Mouse (Mus musculus) limb, embryonic 12.5 days (tissue): ENCODE results near the gene Ifi208. TPM values are rescaled to one million over a fixed set of nuclear protein-coding genes. Genes with fewer than 3 reads are reported as not detected.

ENCODE experiments used
- ATAC-seq: fragments of 200-750 bp; cut with Nextera tagmentation; 2 replicates; pipeline ENCODE4 v1.8.0; 2017; ENCODE audit warnings: low read depth, moderate TSS enrichment; ENCODE audit not compliant: insufficient number of reproducible peaks, insufficient read depth, low FRiP score, low TSS enrichment
- H3K27ac ChIP-seq: fragments of 300-500 bp; sonication (generic); 2 replicates; pipeline ENCODE4 v1.5.1; 2016; ENCODE audit warnings: mild to moderate bottlenecking, moderate library complexity
- H3K27me3 ChIP-seq: fragments of 300-500 bp; sonication (generic); 2 replicates; pipeline ENCODE4 v1.6.1; 2016; ENCODE audit warnings: mild to moderate bottlenecking, moderate library complexity
- H3K36me3 ChIP-seq: fragments of 300-500 bp; sonication (generic); 2 replicates; pipeline ENCODE4 v1.6.1; 2016; ENCODE audit warnings: mild to moderate bottlenecking, moderate library complexity
- H3K4me1 ChIP-seq: fragments of 300-500 bp; sonication (generic); replicated peaks from 2 replicates; pipeline ENCODE4 v1.6.1; 2016
- H3K4me2 ChIP-seq: fragments of 300-500 bp; sonication (generic); 2 replicates; pipeline ENCODE4 v1.6.1; 2016; ENCODE audit warnings: mild to moderate bottlenecking, moderate library complexity
- H3K4me3 ChIP-seq: fragments of 300-500 bp; sonication (generic); replicated peaks from 2 replicates; pipeline ENCODE4 v1.5.1; 2016; ENCODE audit warnings: mild to moderate bottlenecking
- H3K9ac ChIP-seq: fragments of 300-500 bp; sonication (generic); replicated peaks from 2 replicates; pipeline ENCODE4 v1.6.1; 2016; ENCODE audit warnings: mild to moderate bottlenecking, moderate library complexity
- H3K9me3 ChIP-seq: fragments of 300-500 bp; sonication (generic); 2 replicates; pipeline ENCODE4 v1.6.1; 2016; ENCODE audit warnings: mild to moderate bottlenecking, moderate library complexity
- WGBS: fragments of 180-500 bp; shearing (Covaris S2); methylation state at CpG from one replicate; pipeline ENCODE4 v1.1.7; 2016; 5-methylcytosine and 5-hydroxymethylcytosine counted together
- microRNA-seq: library from miRNA; unstranded; fragments of <30 nt; microRNA quantifications from one replicate; pipeline ENCODE4, GENCODE M21; 2017
- polyA plus RNA-seq: library from polyadenylated mRNA; unstranded; fragments of >200 nt; fragmentation: Nextera tagmentation; extraction: Ambion mirVana; gene quantifications from 2 replicates; pipeline ENCODE4 v1.2.1, GENCODE M21; 2016

Gene Ifi208
- polyA plus RNA-seq, 1 experiment from 2014 or later = not detected

DNA sequence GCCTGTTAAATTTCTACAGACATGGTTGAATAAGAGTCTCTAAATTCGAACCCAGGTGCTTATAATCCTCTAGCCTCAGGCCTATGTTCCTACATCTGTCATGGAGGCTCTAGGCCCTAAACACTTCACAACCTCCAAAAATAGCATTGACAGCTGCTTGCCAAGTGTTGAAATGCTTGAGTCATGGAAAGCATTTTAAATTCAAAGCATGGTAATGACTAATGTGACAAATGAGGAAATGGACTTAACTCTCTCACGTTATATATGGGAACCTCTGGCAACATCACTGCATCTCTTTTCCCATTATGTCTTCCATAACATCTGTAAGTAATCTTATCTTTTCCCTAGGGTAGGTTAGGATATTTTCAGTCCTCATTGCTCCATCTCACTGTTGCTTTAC, 63.5 kb downstream of the Ifi208 start:
- no peak for ATAC-seq
- no peak overlapping the region for H3K4me2 ChIP-seq
- H3K4me1 ChIP-seq = no peaks in the 10 kb centered on the region
- H3K4me3 ChIP-seq = no peak overlapping the region
- no peak overlapping the region for H3K27ac ChIP-seq
- no peaks in the 10 kb centered on the region for H3K27me3 ChIP-seq
- no peaks in the 10 kb centered on the region for H3K9me3 ChIP-seq
- H3K36me3 ChIP-seq = no peaks in the 10 kb centered on the region
- 55% methylated on average over 2 of the region's 2 CpGs for WGBS
- no peak overlapping the region for H3K9ac ChIP-seq

DNA sequence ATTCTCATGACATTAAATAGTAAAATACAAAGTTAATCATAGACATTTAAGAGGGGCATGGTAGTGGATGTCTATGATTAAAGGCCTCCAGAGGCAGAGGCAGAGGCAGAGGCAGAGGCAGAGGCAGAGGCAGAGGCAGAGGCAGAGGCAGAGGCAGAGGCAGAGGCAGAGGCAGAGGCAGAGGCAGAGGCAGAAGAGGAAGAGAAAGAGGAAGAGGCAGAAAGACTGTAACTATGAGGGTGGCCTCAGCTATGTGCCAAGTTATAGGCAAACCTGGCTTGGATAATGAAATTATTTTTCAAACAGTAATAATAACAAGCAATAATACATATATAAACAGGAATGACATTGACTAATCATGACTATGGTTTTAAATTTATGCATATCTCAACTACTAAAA, 67.1 kb downstream of the Ifi208 start:
- Histone ChIP-seq H3K9ac (no peak overlapping the region), H3K36me3 (no peaks in the 10 kb centered on the region), H3K4me3 (no peak overlapping the region), H3K27me3 (no peaks in the 10 kb centered on the region), H3K9me3 (no peaks in the 10 kb centered on the region), H3K4me1 (no peaks in the 10 kb centered on the region), H3K4me2 (no peak overlapping the region), H3K27ac (no peak overlapping the region)
- ATAC-seq = no peak

DNA sequence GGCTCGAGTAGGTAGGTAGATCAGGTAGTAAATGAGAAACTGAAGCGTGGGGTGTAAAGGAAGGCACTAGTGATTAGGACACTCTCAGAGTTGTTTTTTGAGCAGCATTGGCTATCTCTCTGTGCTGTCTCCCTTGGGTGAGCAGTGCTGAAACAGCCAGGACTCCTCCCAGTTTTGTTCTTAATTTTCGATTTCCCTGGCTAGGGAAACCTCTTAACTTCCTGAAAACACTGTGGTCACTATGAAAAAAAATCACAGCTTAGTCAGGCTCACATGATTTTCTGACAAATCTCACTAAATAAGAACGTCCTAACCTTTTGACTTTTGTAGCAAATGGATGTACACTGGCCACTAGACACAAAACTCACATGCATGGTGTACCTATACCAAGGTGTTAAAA, 68.2 kb downstream of the Ifi208 start, which contains the start of gene Ifi207:
Gene Ifi207 (minus strand): TSS at position 92 of the 400 bp plus-strand sequence.
- Histone ChIP-seq H3K4me2 (no peak within 1 kb of the TSS), H3K27me3 (no peaks in the 10 kb centered on the region), H3K27ac (no peak within 1 kb of the TSS), H3K4me1 (no peaks in the 10 kb centered on the region), H3K36me3 (no peaks in the 10 kb centered on the region), H3K9ac (no peak within 1 kb of the TSS), H3K4me3 (no peak within 1 kb of the TSS), H3K9me3 (no peaks in the 10 kb centered on the region)
- ATAC-seq = no peak
- WGBS = 75% methylated on average over 4 of the region's 4 CpGs

DNA sequence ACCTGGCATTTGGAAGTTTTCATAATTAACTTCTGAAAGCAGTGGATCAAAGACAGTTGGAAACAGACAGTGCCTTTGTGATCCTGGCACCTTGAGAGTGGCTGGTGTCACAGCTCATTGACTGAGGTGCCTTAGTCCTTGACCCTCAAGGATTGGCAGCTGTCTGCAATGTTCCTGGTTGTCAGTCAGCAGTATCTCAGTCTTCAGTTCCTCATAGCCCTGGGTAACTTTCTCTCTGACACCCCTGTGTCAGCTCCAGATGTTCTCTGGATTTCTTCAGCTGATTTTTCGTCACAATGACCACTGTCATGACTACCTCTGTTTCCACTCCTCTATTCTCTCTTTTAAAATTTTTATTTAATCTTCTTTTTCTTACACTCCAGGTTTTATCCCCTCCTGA, 68.8 kb downstream of the Ifi208 start:
- H3K36me3 ChIP-seq = no peaks in the 10 kb centered on the region
- no peak overlapping the region for H3K27ac ChIP-seq
- H3K4me2 ChIP-seq = no peak overlapping the region
- no peak overlapping the region for H3K9ac ChIP-seq
- no peaks in the 10 kb centered on the region for H3K27me3 ChIP-seq
- no peak overlapping the region for H3K4me3 ChIP-seq
- H3K4me1 ChIP-seq = no peaks in the 10 kb centered on the region
- 67% methylated on average over 1 of the region's 1 CpGs for WGBS
- H3K9me3 ChIP-seq = no peaks in the 10 kb centered on the region
- no peak for ATAC-seq

Small RNA genes within 50 kb of the gene (microRNA-seq; reads per million reads assigned to microRNA genes)
- not detected for gene Gm44339

Other genes with a start within 250 kb of the Ifi208 start
- not detected in 2 replicates for gene Ifi206, start 182.6 kb upstream of the Ifi208 start, polyA plus RNA-seq
- not detected in 2 replicates for gene Ifi214, start 137.7 kb upstream of the Ifi208 start, polyA plus RNA-seq
- gene Ifi213, start 74.4 kb upstream of the Ifi208 start, polyA plus RNA-seq = not detected in 2 replicates
- gene Ifi209, start 42.8 kb upstream of the Ifi208 start, polyA plus RNA-seq = not detected in 2 replicates
- gene Ifi207, start 68.1 kb downstream of the Ifi208 start, polyA plus RNA-seq = 0.29 and 0.36 TPM in 2 replicates
- gene Ifi204, start 93.3 kb downstream of the Ifi208 start, polyA plus RNA-seq = 0.46 and 0.49 TPM in 2 replicates
- 0.14 and 0.40 TPM in 2 replicates for gene Ifi211, start 239.4 kb downstream of the Ifi208 start, polyA plus RNA-seq